Mouse (Mus musculus): ENCODE measurements around the gene B3gat2.

B3gat2 gene

GRCm38 (mm10) chr1:23834819-23835218, 73.3 kb downstream of the B3gat2 start:
- DNase-seq (ENCODE audit: low spot score): no peak

- no peak for DNase-seq (ENCODE audit: low spot score)
Observed at GRCm38 (mm10) chr1:23836630-23837029, 75.1 kb downstream of the B3gat2 start.

- no peak for DNase-seq (ENCODE audit: low spot score)
Observed at GRCm38 (mm10) chr1:23840924-23841323, 79.4 kb downstream of the B3gat2 start.

GRCm38 (mm10) chr1:23842629-23843028, 81.1 kb downstream of the B3gat2 start:
- no peak for DNase-seq (ENCODE audit: low spot score)

GRCm38 (mm10) chr1:23843790-23844189, 82.2 kb downstream of the B3gat2 start:
- DNase-seq (ENCODE audit: low spot score): no peak

- DNase-seq (ENCODE audit: low spot score): no peak
Observed at GRCm38 (mm10) chr1:23845007-23845406, 83.5 kb downstream of the B3gat2 start.

GRCm38 (mm10) chr1:23846044-23846680, 84.6 kb downstream of the B3gat2 start:
- no peak for DNase-seq (ENCODE audit: low spot score)

GRCm38 (mm10) chr1:23855623-23856022, 94.1 kb downstream of the B3gat2 start:
- DNase-seq (ENCODE audit: low spot score): no peak

- DNase-seq (ENCODE audit: low spot score): no peak
Observed at GRCm38 (mm10) chr1:23860944-23861343, 99.4 kb downstream of the B3gat2 start.

GRCm38 (mm10) chr1:23865566-23865965, 104.0 kb downstream of the B3gat2 start:
- DNase-seq (ENCODE audit: low spot score): no peak

- DNase-seq (ENCODE audit: low spot score): no peak
Observed at GRCm38 (mm10) chr1:23867350-23867862, 105.9 kb downstream of the B3gat2 start.

- no peak for DNase-seq (ENCODE audit: low spot score)
Observed at GRCm38 (mm10) chr1:23872194-23872593, 110.6 kb downstream of the B3gat2 start.

- DNase-seq (ENCODE audit: low spot score): no peak
Observed at GRCm38 (mm10) chr1:23882681-23883080, 121.1 kb downstream of the B3gat2 start.

GRCm38 (mm10) chr1:23884087-23884668, 122.6 kb downstream of the B3gat2 start:
- DNase-seq (ENCODE audit: low spot score): no peak

GRCm38 (mm10) chr1:23884914-23885313, 123.4 kb downstream of the B3gat2 start:
- DNase-seq (ENCODE audit: low spot score): no peak

GRCm38 (mm10) chr1:23892072-23892471, 130.5 kb downstream of the B3gat2 start:
- peak; percentile 21 for DNase-seq (ENCODE audit: low spot score)
